Mouse (Mus musculus) inflammation-experienced regulatory T-cells, adult 6 months (primary cell): Measurements from ENCODE around the gene Mgll. TPM values are rescaled to one million over a fixed set of nuclear protein-coding genes. Genes with fewer than 3 reads are reported as not detected.

Source experiments
- ATAC-seq: one replicate; pipeline ENCODE4 v1.8.0; 2017
- polyA plus RNA-seq, 3 experiments: library from polyadenylated mRNA; unstranded; fragments of 100-300 nt; shearing (Covaris generic); gene quantifications; one replicate each; pipeline ENCODE4 v1.2.1; 2017

Mgll gene
- polyA plus RNA-seq, 3 experiments from 2014 or later, result 1.2 to 2.3 TPM; not detected in 1

DNA sequence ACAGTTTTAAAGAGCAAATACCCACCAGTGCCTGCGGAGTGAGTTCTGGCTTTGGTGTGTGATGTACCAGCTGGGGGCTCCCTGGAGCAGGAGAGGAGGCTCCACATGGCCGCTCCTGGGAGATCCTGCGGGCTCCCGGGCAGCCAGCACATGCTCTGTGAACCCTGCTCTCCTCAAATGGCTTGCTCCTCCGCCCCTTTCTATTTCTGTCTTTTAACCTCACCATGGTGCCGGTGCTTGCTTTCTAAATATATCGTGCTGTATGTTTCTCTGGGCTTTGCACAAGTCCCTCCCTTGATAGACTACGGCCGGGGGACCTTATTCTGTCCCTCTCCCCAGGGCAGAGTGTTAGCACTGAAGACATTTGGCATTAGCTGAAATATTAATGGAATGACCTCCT is 133.0 kb downstream of the Mgll start:
- no peak for ATAC-seq

DNA sequence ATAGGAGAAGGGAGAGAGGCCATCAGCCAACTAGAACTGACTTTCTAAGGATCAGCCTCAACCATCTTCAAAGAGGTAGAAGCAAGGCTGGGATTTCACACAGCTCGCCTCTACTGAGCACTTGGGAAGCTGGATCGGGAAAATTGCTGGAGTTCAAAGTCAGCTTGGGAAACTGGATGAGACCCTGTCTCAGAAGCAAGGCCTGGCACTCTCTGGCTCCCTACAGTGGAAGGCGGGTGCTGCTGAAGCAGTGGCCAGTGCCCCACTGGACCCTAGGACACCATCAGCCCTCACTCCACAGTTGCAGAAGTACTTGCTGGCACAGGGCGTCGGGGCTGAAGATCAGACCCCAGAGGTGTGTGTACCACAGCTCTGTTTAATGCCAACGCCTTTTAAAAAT is 133.6 kb downstream of the Mgll start:
- ATAC-seq, result no peak

DNA sequence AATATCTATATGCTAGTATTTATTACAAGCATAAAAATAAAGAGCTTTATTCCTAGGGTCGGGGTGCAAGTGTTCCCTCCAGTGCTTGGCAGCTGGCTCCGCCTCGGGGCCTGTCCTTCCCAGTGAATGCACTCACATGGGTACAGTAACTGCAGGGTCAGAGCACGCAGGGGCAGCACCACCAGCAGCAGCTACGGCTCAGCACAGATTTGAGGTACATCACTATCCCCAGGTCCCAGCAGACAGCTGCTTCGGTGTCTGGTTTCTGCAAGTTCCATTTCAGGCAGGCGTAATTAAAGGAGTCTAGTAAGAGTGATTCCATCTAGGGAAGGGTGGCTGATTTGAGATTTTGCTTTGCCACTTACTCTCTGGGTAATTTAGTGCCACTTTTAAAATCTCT is 134.1 kb downstream of the Mgll start:
- ATAC-seq, result no peak

DNA sequence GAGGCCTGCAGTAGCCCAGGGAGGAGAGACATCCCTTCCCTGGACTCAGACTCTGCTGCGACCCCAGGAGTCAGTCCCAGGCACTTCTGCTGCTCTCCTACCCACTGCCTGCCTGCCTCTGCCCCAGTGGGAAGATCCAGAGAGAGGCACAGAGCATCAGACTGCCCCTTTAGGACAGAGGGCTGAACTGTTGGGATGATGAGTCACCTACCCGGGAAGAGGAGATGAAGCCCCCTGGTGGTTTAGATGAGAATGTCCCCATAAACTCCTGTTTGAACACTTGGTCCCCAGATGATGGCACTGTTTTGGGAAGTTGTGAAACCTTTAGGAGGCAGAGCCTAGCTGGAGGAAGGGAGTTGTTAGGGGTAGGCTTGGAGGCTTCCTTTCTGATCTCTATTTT is 136.7 kb downstream of the Mgll start:
- ATAC-seq, result peak; percentile 54

DNA sequence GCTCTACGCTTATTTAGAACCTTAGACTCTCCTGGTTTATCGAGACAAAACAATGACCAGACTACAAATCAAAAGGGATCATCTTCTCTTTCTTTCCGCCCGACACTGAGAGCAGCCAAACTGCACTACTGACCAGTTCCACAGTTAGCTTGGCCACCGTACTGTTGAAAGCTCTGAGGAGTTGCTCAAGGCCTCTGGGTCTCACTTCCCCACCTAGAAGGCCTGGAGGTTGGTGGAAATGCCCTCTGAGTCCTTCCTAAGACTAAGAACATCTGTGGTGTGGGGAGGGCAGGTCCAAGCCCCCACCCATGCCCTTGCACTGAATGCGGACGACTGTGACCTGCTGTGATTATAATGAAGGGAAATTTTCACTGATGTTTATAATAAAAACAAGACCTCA is 141.5 kb downstream of the Mgll start:
- no peak for ATAC-seq

DNA sequence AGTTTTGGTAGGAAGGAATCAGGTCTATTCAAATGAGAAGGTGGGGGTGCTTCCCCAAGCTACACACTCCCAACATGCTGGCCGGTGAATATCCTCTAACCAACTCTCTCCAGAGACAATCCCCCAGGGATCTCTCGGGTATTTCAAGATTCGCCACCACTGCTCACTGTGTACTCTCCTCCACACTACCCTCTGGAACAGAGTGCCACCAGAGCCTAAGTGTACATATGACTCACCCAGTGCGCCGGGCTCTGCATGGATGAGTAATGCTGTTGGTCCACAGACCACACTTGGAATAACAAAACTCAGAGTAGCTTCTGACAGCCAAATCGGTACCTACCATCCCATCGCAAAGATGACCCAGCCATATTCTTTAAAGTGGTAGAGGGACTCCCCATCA is 145.2 kb downstream of the Mgll start:
- ATAC-seq, result no peak

DNA sequence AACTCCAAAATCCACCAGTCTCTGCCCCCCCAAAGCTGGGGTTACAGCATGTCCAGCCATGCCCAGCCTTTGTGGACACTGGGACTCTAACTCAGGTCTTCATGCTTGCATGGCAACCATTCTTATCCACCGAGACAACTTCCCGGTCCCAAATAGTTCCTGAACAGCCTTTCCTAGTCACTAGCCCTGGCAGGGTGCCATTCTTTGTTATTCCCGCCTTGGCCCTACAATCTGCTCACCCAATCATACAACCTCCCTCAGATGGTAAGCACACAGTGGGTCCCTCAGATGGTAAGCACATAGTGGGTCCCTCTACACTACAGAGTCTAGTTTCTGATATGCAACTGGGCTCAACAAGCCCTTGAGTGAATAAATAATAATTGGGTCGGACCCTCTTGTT is 146.4 kb downstream of the Mgll start:
- ATAC-seq, result no peak

DNA sequence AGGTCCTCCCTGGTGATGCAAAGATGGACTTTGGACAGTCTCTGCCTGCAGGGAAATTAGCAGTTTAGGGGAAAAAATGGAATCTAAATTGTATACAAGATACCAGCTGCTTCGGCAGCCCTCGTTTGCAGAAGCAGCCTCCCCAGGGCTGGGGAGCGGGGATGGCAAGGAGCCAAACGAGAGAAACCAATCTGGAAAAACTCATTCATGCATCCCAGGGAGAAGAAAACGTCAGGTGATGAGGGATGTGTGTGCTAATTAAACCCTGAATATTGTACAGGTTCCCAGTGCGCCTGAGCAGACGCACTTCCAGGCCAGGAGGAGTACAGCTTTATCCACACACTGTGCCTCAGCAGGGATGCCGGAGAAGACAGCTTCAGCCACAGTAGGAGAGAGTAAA is 147.3 kb downstream of the Mgll start:
- ATAC-seq, result no peak

DNA sequence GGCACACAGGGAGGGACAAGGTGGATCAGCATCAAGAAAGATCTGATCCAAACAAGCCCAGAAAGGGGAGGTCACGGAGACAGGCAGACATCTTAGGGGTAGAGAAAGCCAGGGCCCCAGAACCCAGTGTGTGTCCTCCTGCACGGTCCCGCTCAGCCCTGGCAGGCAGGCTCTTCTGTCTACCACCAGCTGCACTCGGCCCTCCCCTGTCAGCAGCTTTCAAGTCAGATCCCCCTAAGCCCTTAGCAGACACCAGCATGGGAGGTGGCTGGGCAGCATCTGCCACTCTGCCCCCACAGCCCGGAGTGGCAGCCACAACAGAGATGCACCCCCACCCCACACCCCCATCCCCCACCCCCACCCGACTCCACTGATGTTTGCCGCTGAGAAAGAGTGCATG is 148.6 kb downstream of the Mgll start:
- ATAC-seq, result no peak

DNA sequence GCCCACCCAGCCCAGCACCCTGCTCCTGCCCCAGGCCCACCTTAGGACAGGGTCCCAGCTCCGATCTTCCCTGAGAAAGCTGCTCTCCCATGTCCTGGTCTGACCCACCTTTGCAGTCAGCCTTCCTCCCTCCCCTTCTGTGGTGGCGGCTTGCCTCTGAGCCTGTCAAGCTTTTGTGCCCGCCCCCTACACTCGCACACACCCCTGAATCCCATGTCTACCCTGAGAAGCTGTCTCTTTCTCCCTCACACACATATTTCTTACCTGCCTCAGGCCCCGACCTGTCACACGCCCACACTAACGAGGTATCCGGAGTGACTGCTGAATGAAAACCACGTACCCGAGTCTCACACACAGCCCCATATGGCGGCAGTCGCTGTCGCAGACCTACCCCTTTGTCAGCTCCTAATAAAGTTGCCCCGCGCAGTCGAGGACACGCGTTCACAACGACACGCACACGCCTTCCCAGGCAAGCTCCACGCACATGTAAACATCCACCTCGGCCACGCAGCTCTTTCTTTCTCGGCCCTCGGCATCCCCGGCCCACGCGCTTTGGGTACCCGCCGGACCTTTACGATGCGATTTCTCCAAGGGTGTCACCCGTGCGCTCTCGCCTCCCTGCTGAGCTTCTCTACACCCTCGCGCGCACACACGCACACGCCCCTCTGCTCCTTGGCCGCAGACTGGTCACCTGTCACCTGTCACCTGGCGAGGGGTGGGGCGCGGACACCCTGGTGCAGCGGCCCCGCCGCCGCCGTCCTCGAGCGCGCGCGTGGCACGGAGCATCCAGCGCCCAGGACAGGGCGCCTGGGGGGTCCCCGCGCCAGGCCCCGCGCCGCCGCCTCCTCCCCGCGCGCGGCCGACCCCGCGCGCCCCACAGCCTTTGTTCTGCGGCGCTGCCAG is 150.0 kb downstream of the Mgll start:
- no peak for ATAC-seq

DNA sequence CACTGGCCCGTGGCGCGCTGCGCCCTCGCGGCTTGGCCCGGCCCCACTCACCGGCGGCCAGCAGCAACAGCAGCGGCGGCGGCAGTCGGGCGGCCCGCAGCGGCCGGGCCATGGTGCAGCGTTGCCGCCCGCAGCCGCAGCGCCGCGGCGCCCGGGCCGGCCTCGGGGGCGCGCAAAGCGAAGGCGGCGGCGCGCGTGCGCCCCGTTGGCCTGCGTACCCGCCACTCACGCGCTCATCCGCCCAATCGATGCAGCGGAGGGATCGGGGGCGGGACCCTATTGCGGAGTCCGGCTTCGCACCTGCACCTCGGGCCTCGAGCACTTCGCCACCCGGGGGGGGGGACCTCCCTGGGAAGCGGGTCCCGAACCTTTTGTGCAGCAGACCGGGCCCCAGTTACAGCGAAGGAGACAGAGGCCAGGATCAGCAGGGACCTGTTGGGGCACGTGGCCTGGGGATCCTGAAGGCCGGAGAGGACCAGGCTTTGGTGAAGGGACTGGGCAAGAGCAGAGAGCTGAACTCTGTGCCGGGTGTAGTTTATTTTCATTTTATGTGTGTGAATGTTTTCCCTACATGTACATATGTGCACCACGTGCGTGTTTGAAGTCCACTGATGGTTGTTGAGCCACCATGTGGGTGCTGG is 150.8 kb downstream of the Mgll start, which contains the start of gene Podxl2:
Gene Podxl2, minus strand, starts transcription at position 177 of the 641 bp plus-strand sequence.
- ATAC-seq, result no peak

Other genes starting within 250 kb of the Mgll start
- 100 to 1,000 TPM; 183 to 218 (median 188) TPM for gene Sec61a1, start 205.5 kb upstream of the Mgll start, polyA plus RNA-seq
- not detected for gene Kbtbd12, start 86.5 kb upstream of the Mgll start, polyA plus RNA-seq
- gene Abtb1, start 117.6 kb downstream of the Mgll start, polyA plus RNA-seq, result 10 to 100 TPM; 39.2 to 72.4 (median 62.7) TPM
- not detected for gene Podxl2, start 150.6 kb downstream of the Mgll start, polyA plus RNA-seq
- 10 to 100 TPM; 18.8 to 61.4 (median 19.9) TPM for gene Mcm2, start 174.4 kb downstream of the Mgll start, polyA plus RNA-seq
- 10 to 100 TPM; 46.5 to 64.8 (median 52.8) TPM for gene Tpra1, start 177.8 kb downstream of the Mgll start, polyA plus RNA-seq